Mouse (Mus musculus) hindbrain, postnatal 0 days (tissue): ENCODE measurements around the gene Apobec4. TPM values are rescaled to one million over a fixed set of nuclear protein-coding genes. Genes with fewer than 3 reads are reported as not detected.
A peak's percentile ranks its signal among the peaks of the same experiment; 100 is the strongest.
"Not testable (repeated sequence)": the region's sequence is repeated elsewhere in the genome, so short reads cannot be mapped to it uniquely, and the experiment has no call there.

Source experiments
- ATAC-seq: fragments of 200-750 bp; cut with Nextera tagmentation; 2 replicates; pipeline ENCODE4 v1.8.0; 2017; ENCODE audit warnings: mild to moderate bottlenecking, moderate TSS enrichment, moderate library complexity
- DNase-seq: peaks from one replicate; pipeline ENCODE4 v3.0.0-alpha.2; 2015; ENCODE audit warnings: low spot score
- H3K27ac ChIP-seq: fragments of 300-500 bp; sonication (generic); 2 replicates; pipeline ENCODE4 v1.5.1; 2014; ENCODE audit warnings: mild to moderate bottlenecking
- H3K27me3 ChIP-seq: fragments of 300-500 bp; sonication (generic); 2 replicates; pipeline ENCODE4 v1.6.1; 2014; ENCODE audit warnings: low read length, mixed read lengths; ENCODE audit not compliant: insufficient read depth
- H3K36me3 ChIP-seq: fragments of 300-500 bp; sonication (generic); 2 replicates; pipeline ENCODE4 v1.6.1; 2014; ENCODE audit warnings: low read length, mixed read lengths; ENCODE audit not compliant: insufficient read depth
- H3K4me1 ChIP-seq: fragments of 300-500 bp; sonication (generic); 2 replicates; pipeline ENCODE4 v1.6.1; 2014; ENCODE audit warnings: antibody characterized with exemption, low read length, mixed read lengths; ENCODE audit not compliant: insufficient read depth
- H3K4me2 ChIP-seq: fragments of 300-500 bp; sonication (generic); 2 replicates; pipeline ENCODE4 v1.6.1; 2014; ENCODE audit warnings: low read depth, mild to moderate bottlenecking, low read length, moderate library complexity, mixed read lengths
- H3K4me3 ChIP-seq: fragments of 300-500 bp; sonication (generic); 2 replicates; pipeline ENCODE4 v1.5.1; 2014; ENCODE audit warnings: low read length
- H3K9ac ChIP-seq: fragments of 300-500 bp; sonication (generic); replicated peaks from 2 replicates; pipeline ENCODE4 v1.6.1; 2014; ENCODE audit warnings: mild to moderate bottlenecking, low read length, moderate library complexity, mixed read lengths
- H3K9me3 ChIP-seq: fragments of 300-500 bp; sonication (generic); 2 replicates; pipeline ENCODE4 v1.6.1; 2016; ENCODE audit warnings: low read length, mixed read lengths
- CTCF ChIP-seq: IDR thresholded peaks from 2 replicates; pipeline ENCODE4 v1.5.1; 2016; ENCODE audit warnings: antibody characterized with exemption, control low read depth, low read depth
- WGBS: fragments of 180-500 bp; shearing (Covaris S2); extraction: QIAGEN DNeasy Blood & Tissue Kit; methylation state at CpG from one replicate; pipeline ENCODE4 v1.1.7; 2014; 5-methylcytosine and 5-hydroxymethylcytosine counted together
- polyA plus RNA-seq: library from polyadenylated mRNA; unstranded; fragments of >200 nt; fragmentation: Nextera tagmentation; extraction: Ambion mirVana; gene quantifications from 2 replicates; pipeline ENCODE4 v1.2.1, GENCODE M21; 2015
- total RNA-seq: library from RNA; depleted of rRNA; stranded (reverse); fragments of >200 nt; gene quantifications from 2 replicates; pipeline ENCODE4 v1.2.3, GENCODE M21; 2014

Gene Apobec4
- total and polyA plus RNA-seq, 2 experiments from 2014 or later: not detected

DNA sequence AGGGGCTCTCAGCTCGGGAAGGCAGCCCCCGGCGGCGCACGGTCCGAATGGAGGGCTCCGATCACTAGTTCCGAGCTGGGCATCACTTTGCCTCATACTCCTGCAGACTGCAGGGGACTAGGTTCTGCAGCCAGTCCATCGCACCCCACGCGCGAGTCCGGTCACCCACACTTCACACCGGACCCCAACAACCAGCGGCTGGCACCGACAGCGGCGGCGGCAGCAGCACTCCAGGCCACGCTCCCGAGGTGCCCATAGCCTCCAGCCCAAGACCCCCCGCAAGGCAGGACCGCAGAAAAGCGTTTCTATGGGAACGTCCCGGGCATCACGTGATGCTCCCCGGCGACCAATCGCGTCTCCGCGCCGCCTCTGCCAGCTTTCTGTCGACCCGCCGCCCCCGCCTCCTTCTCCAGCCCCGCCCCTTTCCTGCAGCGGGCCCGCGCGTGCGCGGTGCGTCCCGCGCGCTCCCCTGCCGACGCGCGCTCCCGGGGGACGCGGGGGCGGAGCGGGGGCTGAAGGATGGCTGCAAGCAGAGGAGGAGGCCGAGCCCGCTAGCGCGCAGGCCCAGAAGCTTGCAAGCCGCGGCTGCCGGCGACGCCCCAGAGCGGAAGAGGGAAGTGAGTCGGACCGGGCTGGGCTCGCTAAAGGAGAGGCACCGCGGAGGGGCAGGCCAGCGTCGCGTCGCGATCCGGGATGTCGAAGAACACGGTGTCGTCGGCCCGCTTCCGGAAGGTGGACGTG is 15.9 kb downstream of the Apobec4 start, which contains the start of the genes Rgl1 and Arpc5:
Gene Rgl1 (minus strand): TSS at position 320 of the 741 bp plus-strand sequence.
Gene Arpc5 (plus strand): TSS at position 511 of the 741 bp plus-strand sequence.
- ATAC-seq: peak; percentile 96
- peak within 1 kb of the TSS; percentile 82 for H3K9ac ChIP-seq
- H3K4me2 ChIP-seq: peak within 1 kb of the TSS; percentile 92
- H3K36me3 ChIP-seq: peaks cover 8% of the 10 kb centered on the region; the same call in 1 of the 2 replicates
- no peak for TF ChIP-seq CTCF
- H3K27ac ChIP-seq: peak within 1 kb of the TSS; percentile 76
- no peaks in the 10 kb centered on the region for H3K4me1 ChIP-seq
- under 1% methylated on average over 84 of the region's 86 CpGs for WGBS
- H3K27me3 ChIP-seq: no peaks in the 10 kb centered on the region
- DNase-seq: peak; percentile 98
- peak within 1 kb of the TSS; percentile 68 for H3K4me3 ChIP-seq
- no peaks in the 10 kb centered on the region for H3K9me3 ChIP-seq

DNA sequence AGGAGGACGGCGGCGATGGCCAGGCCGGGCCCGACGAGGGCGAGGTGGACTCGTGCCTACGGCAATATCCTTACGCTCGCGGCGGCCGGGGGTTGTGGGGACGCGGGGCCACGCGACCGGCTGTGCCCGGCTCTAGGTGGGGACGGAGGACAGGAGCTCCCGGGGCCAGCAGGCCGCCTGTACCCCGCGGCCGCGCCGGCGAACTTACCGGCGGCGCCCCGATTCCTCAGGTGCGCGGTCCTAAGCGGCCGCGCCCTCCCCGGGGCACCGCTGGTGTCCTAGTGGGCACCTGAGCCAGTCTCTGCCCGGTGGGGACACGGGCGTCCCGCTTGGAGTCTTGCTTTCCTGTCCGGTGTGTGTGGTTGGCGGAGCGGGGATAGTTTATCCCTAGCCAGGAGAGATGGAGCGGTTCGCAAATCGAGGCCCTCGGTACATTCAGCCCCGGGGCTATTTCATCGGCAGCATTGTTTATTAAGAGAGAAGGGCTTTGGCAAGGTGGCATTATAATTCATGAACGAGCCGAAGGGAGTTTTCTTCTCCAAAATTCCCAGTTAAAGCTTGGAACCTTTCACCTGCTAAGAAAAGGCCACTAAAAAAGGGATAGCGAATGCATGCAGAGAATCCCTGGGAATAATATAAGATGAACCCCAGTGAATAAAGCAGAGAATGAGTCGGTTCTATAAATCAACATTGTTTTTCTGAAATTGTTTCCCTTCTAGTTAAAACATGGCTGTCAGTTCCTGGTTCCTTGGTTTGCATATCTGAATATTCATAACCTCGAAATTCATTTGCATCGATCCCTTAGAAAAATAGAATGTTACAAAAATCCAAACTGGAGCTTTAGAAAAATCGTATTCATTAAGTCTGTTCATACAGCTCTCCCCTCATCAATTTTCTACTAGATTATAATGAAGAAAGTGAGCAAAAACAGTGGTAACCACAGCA is 16.7 kb downstream of the Apobec4 start:
- no peaks in the 10 kb centered on the region for H3K27me3 ChIP-seq
- no peaks in the 10 kb centered on the region for H3K4me1 ChIP-seq
- no peak for TF ChIP-seq CTCF
- DNase-seq (peak; percentile 52), ATAC-seq (peak; percentile 65; the same call in 1 of the 2 replicates)
- peak overlapping the region; percentile 68 for H3K4me3 ChIP-seq
- H3K36me3 ChIP-seq: peaks cover 8% of the 10 kb centered on the region; the same call in 1 of the 2 replicates
- no peaks in the 10 kb centered on the region for H3K9me3 ChIP-seq
- under 1% methylated on average over 58 of the region's 60 CpGs for WGBS
- H3K9ac ChIP-seq: peak overlapping the region; percentile 82
- H3K4me2 ChIP-seq: peak overlapping the region; percentile 75
- H3K27ac ChIP-seq: peak overlapping the region; percentile 76

DNA sequence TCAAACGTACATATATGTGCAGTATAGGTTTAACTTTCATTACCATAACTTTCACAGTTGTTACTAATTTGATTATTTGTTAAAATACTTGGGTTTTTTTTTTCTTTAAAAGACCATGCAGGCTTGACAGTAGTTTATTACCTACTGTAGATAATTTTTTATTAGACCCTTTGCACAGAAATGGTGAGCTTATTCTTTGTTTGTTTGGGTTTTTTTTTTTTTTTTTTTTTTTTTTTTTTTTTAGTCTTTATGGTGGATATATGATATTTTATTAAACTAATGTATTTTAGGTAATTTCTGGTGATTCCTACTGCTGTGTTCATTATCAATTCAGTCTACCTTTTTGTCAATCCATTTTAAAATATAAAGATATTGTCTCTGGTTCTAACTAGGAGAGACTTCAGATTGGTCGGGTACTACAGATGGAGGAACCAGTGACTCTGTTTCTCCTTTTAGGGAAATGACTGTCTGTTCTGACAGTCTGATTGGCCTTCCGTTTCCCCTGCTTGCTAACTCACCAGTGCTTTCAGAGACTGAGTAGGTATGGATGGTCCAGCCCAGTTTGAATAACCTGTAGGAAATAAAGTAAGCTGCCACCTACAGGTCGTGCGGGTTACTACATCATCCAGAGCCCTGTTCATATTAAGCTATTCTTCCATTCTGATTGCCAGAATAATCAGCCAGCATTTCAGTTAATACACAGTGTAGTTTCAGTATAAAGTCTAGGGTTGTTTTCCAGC is 17.6 kb downstream of the Apobec4 start:
- no peaks in the 10 kb centered on the region for H3K4me1 ChIP-seq
- H3K4me2 ChIP-seq: peak overlapping the region; percentile 75
- no peak overlapping the region for H3K9ac ChIP-seq
- no peaks in the 10 kb centered on the region for H3K9me3 ChIP-seq
- peak overlapping the region; percentile 68 for H3K4me3 ChIP-seq
- H3K27ac ChIP-seq: no peak overlapping the region
- TF ChIP-seq CTCF: peak; percentile 84
- ATAC-seq (peak; percentile 51), DNase-seq (peak; percentile 93)
- H3K36me3 ChIP-seq: peaks cover 16% of the 10 kb centered on the region
- WGBS: 6% methylated on average over 5 of the region's 5 CpGs
- H3K27me3 ChIP-seq: no peaks in the 10 kb centered on the region

GRCm38 (mm10) chr1:152771016-152771415 is 20.7 kb downstream of the Apobec4 start:
- DNase-seq: no peak
- H3K27ac ChIP-seq: no peak overlapping the region
- no peaks in the 10 kb centered on the region for H3K9me3 ChIP-seq
- no peak for TF ChIP-seq CTCF
- no peaks in the 10 kb centered on the region for H3K27me3 ChIP-seq
- 76% methylated on average over 9 of the region's 9 CpGs for WGBS
- H3K4me2 ChIP-seq: no peak overlapping the region
- no peak for ATAC-seq
- H3K4me1 ChIP-seq: no peaks in the 10 kb centered on the region
- H3K36me3 ChIP-seq: peaks cover 36% of the 10 kb centered on the region
- no peak overlapping the region for H3K9ac ChIP-seq
- H3K4me3 ChIP-seq: no peak overlapping the region

DNA sequence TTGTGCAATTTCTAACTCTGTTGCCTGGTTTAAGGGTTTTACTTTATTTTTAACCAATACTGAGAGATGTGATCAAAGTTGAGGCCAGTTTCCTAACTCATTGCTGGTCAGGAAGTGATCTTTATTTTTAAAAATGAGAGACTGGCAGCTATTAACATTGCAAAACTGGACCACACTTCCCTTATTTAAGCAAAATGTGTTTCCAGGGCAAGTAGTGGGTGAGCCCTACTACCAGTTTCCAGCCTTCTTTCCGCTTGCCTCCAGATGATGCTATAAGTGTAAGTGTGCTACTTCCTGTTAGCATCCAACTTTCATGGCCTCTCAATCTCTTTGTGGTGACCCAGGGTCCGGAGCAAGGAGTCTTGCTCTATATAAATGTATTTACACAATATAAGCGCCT is 24.2 kb downstream of the Apobec4 start:
- not testable (repeated sequence) for DNase-seq, H3K27ac ChIP-seq, H3K9me3 ChIP-seq, H3K4me2 ChIP-seq, H3K27me3 ChIP-seq, ATAC-seq, H3K4me3 ChIP-seq, H3K9ac ChIP-seq, H3K4me1 ChIP-seq
- peaks cover 40% of the 10 kb centered on the region for H3K36me3 ChIP-seq
- 96% methylated on average over 3 of the region's 3 CpGs for WGBS
